15 mouse cellular contexts compared by ENCODE assay signal in genomic region chr13:83722791-83723190, GRCm38 (mm10).
DNase-seq lines count a peak whose midpoint lies in the region; ATAC-seq lines count a peak whose summit lies in the region.
"Had no signal": no experiment of that assay in that cellular context is flagged by ENCODE, and none has a peak within 500 bp of the region (broad histone marks: within the 10 kb centered on the region; RNA-seq: fewer than 3 reads in every experiment).

No protein-coding gene starts in this region.

- peaks cover 13% of the 10 kb centered on the region; the same call in 1 of the 2 replicates for H3K4me1 ChIP-seq in forebrain, embryonic 13.5 days
- peaks cover 14% of the 10 kb centered on the region for H3K4me1 ChIP-seq in limb, embryonic 10.5 days
- peaks cover 3% of the 10 kb centered on the region; the same call in 1 of the 2 replicates for H3K4me1 ChIP-seq in neural tube, embryonic 14.5 days (ENCODE audit: control insufficient read depth, insufficient read depth, low read length)
- H3K4me1 ChIP-seq: stomach, embryonic 15.5 days had no signal

- DNase-seq in embryo, embryonic 10 days (ENCODE audit: low spot score): peak; percentile 11
- no peak for DNase-seq in embryo, embryonic 9.5 days (ENCODE audit: extremely low spot score)
- peak; percentile 30 for DNase-seq in limb, embryonic 10.5 days (ENCODE audit: low spot score)
- no peak for DNase-seq in natural killer cell, adult 2 months (ENCODE audit: low spot score in 2 of 2)
- no peak for DNase-seq in T-cell, adult 2 months (ENCODE audit: low spot score)
- no peak for DNase-seq in right cerebral cortex, postnatal 36 days (ENCODE audit: low spot score in 2 of 2)
- DNase-seq: kidney, postnatal 25 days; liver, postnatal 0 days; right cerebral cortex, adult 18-20 months had no signal

- H3K27ac ChIP-seq in forebrain, embryonic 13.5 days: peak overlapping the region; percentile 100
- H3K27ac ChIP-seq in limb, embryonic 10.5 days: no peak overlapping the region
- peak overlapping the region; percentile 100 for H3K27ac ChIP-seq in neural tube, embryonic 14.5 days (ENCODE audit: low read depth, low read length)
- H3K27ac ChIP-seq: embryonic facial prominence, embryonic 12.5 days; heart, embryonic 10.5 days; stomach, embryonic 15.5 days had no signal

- H3K27me3 ChIP-seq in forebrain, embryonic 13.5 days: no peaks in the 10 kb centered on the region
- H3K27me3 ChIP-seq in limb, embryonic 10.5 days (ENCODE audit: low read depth, poor library complexity, severe bottlenecking): peaks cover 100% of the 10 kb centered on the region
- H3K27me3 ChIP-seq in neural tube, embryonic 14.5 days (ENCODE audit: control insufficient read depth, insufficient read depth, low read length): no peaks in the 10 kb centered on the region

- ATAC-seq in forebrain, embryonic 13.5 days: no peak
- no peak for ATAC-seq in neural tube, embryonic 14.5 days (ENCODE audit: low read depth)
- ATAC-seq: liver, postnatal 0 days had no signal

- H3K9ac ChIP-seq in forebrain, embryonic 13.5 days: peak overlapping the region; percentile 100
- peak overlapping the region; percentile 100 for H3K9ac ChIP-seq in neural tube, embryonic 14.5 days (replicated peaks; ENCODE audit: low read depth, low read length)
- H3K9ac ChIP-seq: embryonic facial prominence, embryonic 12.5 days; liver, postnatal 0 days; stomach, embryonic 15.5 days had no signal

- H3K4me3 ChIP-seq in forebrain, embryonic 13.5 days: peak overlapping the region; percentile 90
- H3K4me3 ChIP-seq in limb, embryonic 10.5 days: no peak overlapping the region
- peak overlapping the region; percentile 90 for H3K4me3 ChIP-seq in neural tube, embryonic 14.5 days (ENCODE audit: low read depth, low read length)
- H3K4me3 ChIP-seq: heart, embryonic 10.5 days; megakaryocyte, embryonic 14.5 days; stomach, embryonic 15.5 days had no signal

- H3K9me3 ChIP-seq in forebrain, embryonic 13.5 days (replicated peaks): no peaks in the 10 kb centered on the region
- H3K9me3 ChIP-seq in limb, embryonic 10.5 days (replicated peaks): no peaks in the 10 kb centered on the region
- no peaks in the 10 kb centered on the region for H3K9me3 ChIP-seq in neural tube, embryonic 14.5 days (ENCODE audit: control insufficient read depth, low read length)
- H3K9me3 ChIP-seq: embryonic facial prominence, embryonic 12.5 days; heart, embryonic 10.5 days; megakaryocyte, embryonic 14.5 days; stomach, embryonic 15.5 days had no signal

- peak overlapping the region; percentile 87 for H3K4me2 ChIP-seq in forebrain, embryonic 13.5 days
- peak overlapping the region; percentile 81 for H3K4me2 ChIP-seq in neural tube, embryonic 14.5 days (ENCODE audit: low read depth, low read length)
- H3K4me2 ChIP-seq: stomach, embryonic 15.5 days had no signal

- peaks cover 5% of the 10 kb centered on the region; the same call in 1 of the 2 replicates for H3K36me3 ChIP-seq in forebrain, embryonic 13.5 days (ENCODE audit: poor library complexity, severe bottlenecking)
- no peaks in the 10 kb centered on the region for H3K36me3 ChIP-seq in limb, embryonic 10.5 days
- no peaks in the 10 kb centered on the region for H3K36me3 ChIP-seq in neural tube, embryonic 14.5 days (ENCODE audit: control insufficient read depth, insufficient read depth, low read length)
- H3K36me3 ChIP-seq: embryonic facial prominence, embryonic 12.5 days; heart, embryonic 10.5 days; stomach, embryonic 15.5 days had no signal

- 3% methylated on average over 3 of the region's 3 CpGs for WGBS in forebrain, embryonic 13.5 days
- 4% methylated on average over 3 of the region's 3 CpGs for WGBS in limb, embryonic 10.5 days
- 0% methylated on average over 3 of the region's 3 CpGs for WGBS in neural tube, embryonic 14.5 days

Comparison
In these comparisons a context has a peak if more than half of its experiments do, and no peak if none do; other contexts are left out.
1. DNase-seq: peak in embryo, embryonic 10 days (single experiment) and limb, embryonic 10.5 days (single experiment); none in embryo, embryonic 9.5 days (single experiment), natural killer cell, adult 2 months (0 of 2), T-cell, adult 2 months (single experiment) and right cerebral cortex, postnatal 36 days (0 of 2).